Mouse (Mus musculus) ES-Bruce4 (cell line): ENCODE results near the gene Adh6b. TPM values are rescaled to one million over a fixed set of nuclear protein-coding genes. Genes with fewer than 3 reads are reported as not detected.

Experiments used
- H3K27ac ChIP-seq: 2 replicates; pipeline ENCODE4 v1.5.1; 2012; ENCODE audit warnings: low read length, inconsistent platforms; ENCODE audit not compliant: insufficient read depth
- H3K27me3 ChIP-seq: 2 replicates; pipeline ENCODE4 v1.6.1; 2012; ENCODE audit warnings: mild to moderate bottlenecking, low read length, inconsistent platforms; ENCODE audit not compliant: control insufficient read depth, poor library complexity, insufficient read depth, severe bottlenecking
- H3K36me3 ChIP-seq: 2 replicates; pipeline ENCODE4 v1.6.1; 2012; ENCODE audit warnings: inconsistent platforms, mild to moderate bottlenecking, low read length, moderate library complexity; ENCODE audit not compliant: control insufficient read depth, poor library complexity, insufficient read depth, severe bottlenecking
- H3K4me1 ChIP-seq: one replicate; pipeline ENCODE4 v1.8.1; 2011; ENCODE audit warnings: low read length; ENCODE audit not compliant: control insufficient read depth, insufficient read depth
- H3K4me3 ChIP-seq: 2 replicates; pipeline ENCODE4 v1.5.1; 2011; ENCODE audit warnings: low read depth, mild to moderate bottlenecking, low read length
- H3K9ac ChIP-seq: 2 replicates; pipeline ENCODE4 v1.6.1; 2012; ENCODE audit warnings: low read depth, mild to moderate bottlenecking, inconsistent platforms; ENCODE audit not compliant: poor library complexity, severe bottlenecking
- H3K9me3 ChIP-seq: replicated peaks from 2 replicates; pipeline ENCODE4 v1.6.1; 2012; ENCODE audit warnings: mild to moderate bottlenecking, low read length, inconsistent platforms; ENCODE audit not compliant: control insufficient read depth, poor library complexity, insufficient read depth, severe bottlenecking
- CTCF ChIP-seq: IDR thresholded peaks from one replicate; pipeline ENCODE4 v1.8.1; 2011; ENCODE audit warnings: low read depth, low read length
- EP300 ChIP-seq: IDR thresholded peaks from 2 replicates; pipeline ENCODE4 v1.6.1; 2011; ENCODE audit warnings: low read depth, low read length; ENCODE audit not compliant: insufficient read depth
- POLR2A ChIP-seq: IDR thresholded peaks from one replicate; pipeline ENCODE4 v1.8.1; 2011; ENCODE audit warnings: low read length; ENCODE audit not compliant: insufficient read depth
- polyA plus RNA-seq: library from polyadenylated mRNA; stranded (reverse); fragments of >200 nt; gene quantifications from 2 replicates; pipeline ENCODE4 v1.2.4, GENCODE M21; 2011; ENCODE audit warnings: low read depth; ENCODE audit not compliant: missing spikeins, insufficient read depth, insufficient read length

Gene Adh6b
- polyA plus RNA-seq, 1 experiment, result not detected

GRCm38 (mm10) chr3:138325001-138325400 is 16.6 kb upstream of the Adh6b start:
- H3K9ac ChIP-seq, result no peak overlapping the region
- no peaks in the 10 kb centered on the region for H3K27me3 ChIP-seq
- TF ChIP-seq EP300 (no peak), CTCF (no peak), POLR2A (no peak)
- H3K27ac ChIP-seq, result no peak overlapping the region
- H3K4me1 ChIP-seq, result no peaks in the 10 kb centered on the region
- H3K36me3 ChIP-seq, result no peaks in the 10 kb centered on the region
- H3K9me3 ChIP-seq, result no peaks in the 10 kb centered on the region
- H3K4me3 ChIP-seq, result no peak overlapping the region

GRCm38 (mm10) chr3:138325466-138325865 is 16.1 kb upstream of the Adh6b start:
- H3K36me3 ChIP-seq, result no peaks in the 10 kb centered on the region
- no peak overlapping the region for H3K27ac ChIP-seq
- no peaks in the 10 kb centered on the region for H3K27me3 ChIP-seq
- no peak overlapping the region for H3K9ac ChIP-seq
- no peak overlapping the region for H3K4me3 ChIP-seq
- no peak for TF ChIP-seq EP300
- no peak for TF ChIP-seq CTCF
- TF ChIP-seq POLR2A, result no peak
- H3K9me3 ChIP-seq, result no peaks in the 10 kb centered on the region
- H3K4me1 ChIP-seq, result no peaks in the 10 kb centered on the region

GRCm38 (mm10) chr3:138333910-138334309 is 7.7 kb upstream of the Adh6b start:
- H3K4me3 ChIP-seq, result no peak overlapping the region
- no peak overlapping the region for H3K9ac ChIP-seq
- H3K27me3 ChIP-seq, result 0 out of 2 replicates have a peak, but pooled peaks cover 2% of the 10 kb centered on the region
- H3K4me1 ChIP-seq, result peaks cover 2% of the 10 kb centered on the region
- no peaks in the 10 kb centered on the region for H3K9me3 ChIP-seq
- H3K36me3 ChIP-seq, result no peaks in the 10 kb centered on the region
- TF ChIP-seq CTCF (no peak), POLR2A (no peak), EP300 (no peak)
- no peak overlapping the region for H3K27ac ChIP-seq

- H3K4me3 ChIP-seq, result no peak overlapping the region
- no peaks in the 10 kb centered on the region for H3K36me3 ChIP-seq
- H3K4me1 ChIP-seq, result peaks cover 2% of the 10 kb centered on the region
- no peak overlapping the region for H3K9ac ChIP-seq
- TF ChIP-seq EP300, result no peak
- TF ChIP-seq POLR2A, result no peak
- no peak for TF ChIP-seq CTCF
- H3K27ac ChIP-seq, result no peak overlapping the region
- no peaks in the 10 kb centered on the region for H3K9me3 ChIP-seq
- 0 out of 2 replicates have a peak, but pooled peaks cover 2% of the 10 kb centered on the region for H3K27me3 ChIP-seq
These were observed 7.3 kb upstream of the Adh6b start for GRCm38 (mm10) chr3:138334320-138334719.

- TF ChIP-seq EP300 (no peak), CTCF (no peak), POLR2A (no peak)
- H3K27ac ChIP-seq, result no peak overlapping the region
- H3K36me3 ChIP-seq, result no peaks in the 10 kb centered on the region
- 0 out of 2 replicates have a peak, but pooled peaks cover 2% of the 10 kb centered on the region for H3K27me3 ChIP-seq
- no peak overlapping the region for H3K9ac ChIP-seq
- no peak overlapping the region for H3K4me3 ChIP-seq
- peaks cover 2% of the 10 kb centered on the region for H3K4me1 ChIP-seq
- H3K9me3 ChIP-seq, result no peaks in the 10 kb centered on the region
These were observed 6.0 kb upstream of the Adh6b start for GRCm38 (mm10) chr3:138335566-138335965.

GRCm38 (mm10) chr3:138336104-138336754 is 5.3 kb upstream of the Adh6b start:
- TF ChIP-seq EP300, result no peak
- no peak for TF ChIP-seq POLR2A
- TF ChIP-seq CTCF, result no peak

More at GRCm38 (mm10) chr3:138336104-138336754, 5.3 kb upstream of the Adh6b start:
- no peaks in the 10 kb centered on the region for H3K36me3 ChIP-seq
- H3K4me3 ChIP-seq, result no peak overlapping the region
- no peaks in the 10 kb centered on the region for H3K9me3 ChIP-seq
- H3K9ac ChIP-seq, result no peak overlapping the region
- 0 out of 2 replicates have a peak, but pooled peaks cover 2% of the 10 kb centered on the region for H3K27me3 ChIP-seq
- H3K4me1 ChIP-seq, result peaks cover 2% of the 10 kb centered on the region
- no peak overlapping the region for H3K27ac ChIP-seq
